Mouse (Mus musculus) forebrain, postnatal 0 days (tissue): ENCODE data around the gene Glo1. TPM values are rescaled to one million over a fixed set of nuclear protein-coding genes. Genes with fewer than 3 reads are reported as not detected.

Experiments
- ATAC-seq: fragments of 200-750 bp; cut with Nextera tagmentation; 2 replicates; pipeline ENCODE4 v1.8.0; 2017; ENCODE audit warnings: mild to moderate bottlenecking, moderate library complexity
- DNase-seq: peaks from one replicate; pipeline ENCODE4 v3.0.0-alpha.2; 2015
- H3K27ac ChIP-seq: fragments of 300-500 bp; sonication (generic); 2 replicates; pipeline ENCODE4 v1.5.1; 2014; ENCODE audit warnings: low read depth, mild to moderate bottlenecking, antibody characterized with exemption, low read length, moderate library complexity, mixed read lengths
- H3K27me3 ChIP-seq: fragments of 300-500 bp; sonication (generic); 2 replicates; pipeline ENCODE4 v1.6.1; 2014; ENCODE audit warnings: mild to moderate bottlenecking, low read length, mixed read lengths; ENCODE audit not compliant: insufficient read depth
- H3K36me3 ChIP-seq: fragments of 300-500 bp; sonication (generic); 2 replicates; pipeline ENCODE4 v1.6.1; 2014; ENCODE audit warnings: mild to moderate bottlenecking, moderate library complexity; ENCODE audit not compliant: insufficient read depth
- H3K4me1 ChIP-seq: fragments of 300-500 bp; sonication (generic); 2 replicates; pipeline ENCODE4 v1.6.1; 2014; ENCODE audit warnings: antibody characterized with exemption; ENCODE audit not compliant: insufficient read depth
- H3K4me2 ChIP-seq: fragments of 300-500 bp; sonication (generic); 2 replicates; pipeline ENCODE4 v1.6.1; 2014; ENCODE audit warnings: low read depth, mild to moderate bottlenecking, moderate library complexity
- H3K4me3 ChIP-seq: fragments of 300-500 bp; sonication (generic); 2 replicates; pipeline ENCODE4 v1.5.1; 2014; ENCODE audit warnings: low read depth, low read length, mixed read lengths
- H3K9ac ChIP-seq: fragments of 300-500 bp; sonication (generic); 2 replicates; pipeline ENCODE4 v1.6.1; 2014; ENCODE audit warnings: mild to moderate bottlenecking
- H3K9me3 ChIP-seq: fragments of 300-500 bp; sonication (generic); 2 replicates; pipeline ENCODE4 v1.6.1; 2016; ENCODE audit warnings: low read length
- CTCF ChIP-seq: sonication (generic); IDR thresholded peaks from 2 replicates; pipeline ENCODE4 v1.5.1; 2016; ENCODE audit warnings: antibody characterized with exemption, control low read depth, low read depth
- WGBS: fragments of 180-500 bp; shearing (Covaris S2); extraction: QIAGEN DNeasy Blood & Tissue Kit; methylation state at CpG from one replicate; pipeline ENCODE4 v1.1.7; 2014; 5-methylcytosine and 5-hydroxymethylcytosine counted together
- polyA plus RNA-seq: library from polyadenylated mRNA; unstranded; fragments of >200 nt; fragmentation: Nextera tagmentation; extraction: Ambion mirVana; gene quantifications from 2 replicates; pipeline ENCODE4 v1.2.1, GENCODE M21; 2015
- total RNA-seq: library from RNA; depleted of rRNA; stranded (reverse); fragments of >200 nt; gene quantifications from 2 replicates; pipeline ENCODE4 v1.2.3, GENCODE M21; 2014

The Glo1 gene
- total and polyA plus RNA-seq, 2 experiments from 2014 or later: 150 to 194 TPM

GRCm38 (mm10) chr17:30602175-30602574, 24.5 kb downstream of the Glo1 start:
- H3K4me1 ChIP-seq: no peaks in the 10 kb centered on the region
- no peak overlapping the region for H3K4me2 ChIP-seq
- no peak for TF ChIP-seq CTCF
- no peak overlapping the region for H3K4me3 ChIP-seq
- no peak overlapping the region for H3K27ac ChIP-seq
- no peaks in the 10 kb centered on the region for H3K27me3 ChIP-seq
- DNase-seq: no peak
- no peak for ATAC-seq
- no peak overlapping the region for H3K9ac ChIP-seq
- no peaks in the 10 kb centered on the region for H3K9me3 ChIP-seq
- WGBS: 92% methylated on average over 14 of the region's 14 CpGs
- peaks cover 30% of the 10 kb centered on the region; the same call in 1 of the 2 replicates for H3K36me3 ChIP-seq

GRCm38 (mm10) chr17:30598300-30598699, 28.4 kb downstream of the Glo1 start:
- no peak overlapping the region for H3K9ac ChIP-seq
- no peaks in the 10 kb centered on the region for H3K27me3 ChIP-seq
- no peaks in the 10 kb centered on the region for H3K4me1 ChIP-seq
- H3K36me3 ChIP-seq: peaks cover 33% of the 10 kb centered on the region; the same call in 1 of the 2 replicates
- ATAC-seq (no peak), DNase-seq (no peak)
- H3K9me3 ChIP-seq: no peaks in the 10 kb centered on the region
- H3K4me3 ChIP-seq: no peak overlapping the region
- WGBS: 87% methylated on average over 5 of the region's 5 CpGs
- H3K4me2 ChIP-seq: no peak overlapping the region
- no peak overlapping the region for H3K27ac ChIP-seq
- TF ChIP-seq CTCF: no peak

DNA sequence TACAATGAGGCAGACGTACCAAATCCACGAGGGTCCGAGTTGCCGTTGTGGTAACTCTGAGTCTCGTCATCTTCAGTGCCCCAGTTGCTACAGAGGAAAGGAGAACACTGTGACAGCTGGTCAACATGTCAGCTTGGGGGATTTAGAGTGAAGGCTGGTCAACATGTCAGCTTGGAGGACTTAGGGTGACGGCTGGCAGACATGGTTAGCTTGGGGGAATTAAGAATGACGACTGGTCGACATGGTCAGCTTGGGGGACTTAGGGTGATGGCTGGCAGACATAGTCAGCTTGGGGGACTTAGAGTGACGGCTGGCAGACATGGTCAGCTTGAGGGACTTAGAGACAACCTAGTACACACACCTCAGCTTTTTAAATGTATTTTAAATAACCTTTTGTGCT, 28.9 kb downstream of the Glo1 start:
- Histone ChIP-seq H3K36me3 (peaks cover 33% of the 10 kb centered on the region; the same call in 1 of the 2 replicates), H3K4me3 (no peak overlapping the region), H3K27me3 (no peaks in the 10 kb centered on the region), H3K4me1 (no peaks in the 10 kb centered on the region), H3K4me2 (no peak overlapping the region), H3K9me3 (no peaks in the 10 kb centered on the region), H3K27ac (no peak overlapping the region), H3K9ac (no peak overlapping the region)
- WGBS: 94% methylated on average over 9 of the region's 9 CpGs
- TF ChIP-seq CTCF: no peak
- ATAC-seq (no peak), DNase-seq (no peak)

DNA sequence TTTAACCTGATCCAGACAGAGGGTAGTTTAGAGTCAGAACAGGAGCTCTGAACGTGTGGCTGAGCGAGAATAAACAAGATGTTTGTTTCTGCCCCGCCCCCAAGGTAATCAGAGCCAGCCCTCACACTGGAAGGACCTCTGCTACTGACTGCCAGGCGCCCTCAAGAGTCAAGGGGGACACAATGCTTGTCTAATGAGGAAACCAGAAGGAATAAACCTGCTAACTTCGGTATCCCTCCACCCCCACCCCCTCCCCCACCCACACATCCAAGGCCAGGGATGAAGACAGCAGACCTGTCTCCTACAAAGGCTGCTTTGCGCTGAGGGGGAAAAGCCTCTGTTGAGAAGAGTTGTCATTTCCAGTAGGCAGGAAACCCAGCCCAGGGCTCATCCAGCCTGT, 31.8 kb downstream of the Glo1 start:
- Histone ChIP-seq H3K27me3 (no peaks in the 10 kb centered on the region), H3K9me3 (no peaks in the 10 kb centered on the region), H3K27ac (no peak overlapping the region), H3K4me1 (no peaks in the 10 kb centered on the region), H3K9ac (no peak overlapping the region), H3K4me3 (no peak overlapping the region), H3K36me3 (peaks cover 28% of the 10 kb centered on the region; the same call in 1 of the 2 replicates), H3K4me2 (no peak overlapping the region)
- no peak for ATAC-seq
- DNase-seq: no peak
- no peak for TF ChIP-seq CTCF
- 59% methylated on average over 6 of the region's 6 CpGs for WGBS

GRCm38 (mm10) chr17:30594407-30594806, 32.3 kb downstream of the Glo1 start:
- H3K27ac ChIP-seq: no peak overlapping the region

DNA sequence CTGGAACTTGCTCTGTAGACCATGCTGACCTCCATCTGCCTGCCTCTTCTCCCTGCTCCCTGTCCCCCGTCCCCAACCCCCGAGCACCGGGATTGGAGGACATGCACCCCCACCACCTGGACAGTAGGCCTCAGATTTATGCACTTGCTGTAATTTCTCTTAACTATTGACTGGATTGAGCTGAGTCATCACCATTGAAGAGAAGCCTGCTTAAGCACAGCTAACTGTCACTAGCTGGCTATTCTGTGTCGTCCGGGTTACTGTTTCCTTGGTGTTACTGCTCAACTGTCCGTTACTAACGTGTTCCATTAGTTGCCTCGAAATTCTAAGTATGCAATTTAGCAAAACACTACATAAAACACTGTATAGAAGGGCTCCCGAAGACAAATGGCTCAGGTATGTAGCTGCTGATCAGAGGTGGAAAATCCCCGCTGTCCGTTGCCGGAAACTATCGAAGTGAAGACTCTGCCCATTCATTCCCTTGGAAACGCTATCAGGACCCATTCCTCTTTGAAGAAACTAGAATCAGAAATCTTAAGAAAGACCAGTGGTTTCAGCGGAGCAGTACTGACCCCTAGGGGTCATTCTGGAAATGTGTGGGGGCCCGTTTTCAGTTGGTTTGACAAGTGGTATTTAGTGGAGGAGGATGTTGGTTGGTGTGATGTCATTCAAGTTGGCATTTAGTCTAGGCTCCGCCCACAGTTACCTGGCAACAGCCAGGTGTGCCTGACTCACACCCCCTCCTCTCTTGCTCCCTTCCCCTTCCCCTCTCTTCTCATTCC, 36.1 kb downstream of the Glo1 start:
- peaks cover 12% of the 10 kb centered on the region; the same call in 1 of the 2 replicates for H3K36me3 ChIP-seq
- H3K4me1 ChIP-seq: no peaks in the 10 kb centered on the region
- TF ChIP-seq CTCF: peak; percentile 73
- H3K27me3 ChIP-seq: no peaks in the 10 kb centered on the region
- H3K9me3 ChIP-seq: no peaks in the 10 kb centered on the region
- H3K4me2 ChIP-seq: 0 out of 2 replicates have a peak overlapping the region, but pooled peaks have one; percentile 2
- DNase-seq: peak; percentile 71
- 31% methylated on average over 17 of the region's 17 CpGs for WGBS
- ATAC-seq: peak; percentile 56
- H3K27ac ChIP-seq: no peak overlapping the region
- H3K4me3 ChIP-seq: no peak overlapping the region
- no peak overlapping the region; the same call in 1 of the 2 replicates for H3K9ac ChIP-seq

More at GRCm38 (mm10) chr17:30594407-30594806, 32.3 kb downstream of the Glo1 start:
- peaks cover 28% of the 10 kb centered on the region; the same call in 1 of the 2 replicates for H3K36me3 ChIP-seq
- ATAC-seq (no peak), DNase-seq (no peak)
- H3K4me2 ChIP-seq: no peak overlapping the region
- H3K9ac ChIP-seq: no peak overlapping the region
- WGBS: 43% methylated on average over 5 of the region's 5 CpGs
- no peak overlapping the region for H3K4me3 ChIP-seq
- H3K4me1 ChIP-seq: no peaks in the 10 kb centered on the region
- no peak for TF ChIP-seq CTCF
- H3K27me3 ChIP-seq: no peaks in the 10 kb centered on the region
- H3K9me3 ChIP-seq: no peaks in the 10 kb centered on the region

- Histone ChIP-seq H3K4me2 (no peak overlapping the region), H3K4me1 (no peaks in the 10 kb centered on the region), H3K9me3 (no peaks in the 10 kb centered on the region), H3K4me3 (no peak overlapping the region), H3K9ac (no peak overlapping the region), H3K27me3 (no peaks in the 10 kb centered on the region), H3K27ac (no peak overlapping the region), H3K36me3 (no peaks in the 10 kb centered on the region)
- WGBS: 82% methylated on average over 2 of the region's 2 CpGs
- TF ChIP-seq CTCF: no peak
- DNase-seq (no peak), ATAC-seq (no peak)
These were observed 43.2 kb downstream of the Glo1 start for GRCm38 (mm10) chr17:30583258-30584001.
